Mouse (Mus musculus) heart, embryonic 16.5 days (tissue): ENCODE measurements around the gene Sorl1. TPM values are rescaled to one million over a fixed set of nuclear protein-coding genes. Genes with fewer than 3 reads are reported as not detected.
A peak's percentile ranks its signal among the peaks of the same experiment; 100 is the strongest.

Source experiments
- ATAC-seq: fragments of 200-750 bp; cut with Nextera tagmentation; replicated peaks from 2 replicates; pipeline ENCODE4 v1.8.0; 2017; ENCODE audit warnings: moderate number of reproducible peaks; ENCODE audit not compliant: insufficient read depth, low FRiP score; ENCODE audit errors: extremely low read depth
- H3K27ac ChIP-seq: fragments of 300-500 bp; sonication (generic); 2 replicates; pipeline ENCODE4 v1.5.1; 2014; ENCODE audit warnings: mild to moderate bottlenecking, low read length, control low read depth, moderate library complexity
- H3K27me3 ChIP-seq: fragments of 300-500 bp; sonication (generic); 2 replicates; pipeline ENCODE4 v1.6.1; 2014; ENCODE audit warnings: low read length, mixed read lengths; ENCODE audit not compliant: control insufficient read depth, insufficient read depth
- H3K36me3 ChIP-seq: fragments of 300-500 bp; sonication (generic); 2 replicates; pipeline ENCODE4 v1.6.1; 2014; ENCODE audit not compliant: control insufficient read depth, insufficient read depth
- H3K4me1 ChIP-seq: fragments of 300-500 bp; sonication (generic); 2 replicates; pipeline ENCODE4 v1.6.1; 2014; ENCODE audit warnings: low read length, mixed read lengths; ENCODE audit not compliant: control insufficient read depth, insufficient read depth
- H3K4me2 ChIP-seq: fragments of 300-500 bp; sonication (generic); 2 replicates; pipeline ENCODE4 v1.6.1; 2014; ENCODE audit warnings: low read depth, mild to moderate bottlenecking, control low read depth, low read length
- H3K4me3 ChIP-seq: fragments of 300-500 bp; sonication (generic); 2 replicates; pipeline ENCODE4 v1.5.1; 2014; ENCODE audit warnings: mild to moderate bottlenecking, control low read depth, low read length
- H3K9ac ChIP-seq: fragments of 300-500 bp; sonication (generic); 2 replicates; pipeline ENCODE4 v1.6.1; 2014; ENCODE audit warnings: low read length, control low read depth
- H3K9me3 ChIP-seq: fragments of 300-500 bp; sonication (generic); replicated peaks from 2 replicates; pipeline ENCODE4 v1.6.1; 2016; ENCODE audit warnings: low read length; ENCODE audit not compliant: control insufficient read depth
- WGBS: fragments of 180-500 bp; shearing (Covaris S2); extraction: QIAGEN DNeasy Blood & Tissue Kit; methylation state at CpG from one replicate; pipeline ENCODE4 v1.1.7; 2014; 5-methylcytosine and 5-hydroxymethylcytosine counted together
- polyA plus RNA-seq: library from polyadenylated mRNA; unstranded; fragments of >200 nt; fragmentation: Nextera tagmentation; extraction: Ambion mirVana; gene quantifications from 2 replicates; pipeline ENCODE4 v1.2.1, GENCODE M21; 2015

Gene Sorl1
- polyA plus RNA-seq = 2.2 and 2.6 TPM in 2 replicates

DNA sequence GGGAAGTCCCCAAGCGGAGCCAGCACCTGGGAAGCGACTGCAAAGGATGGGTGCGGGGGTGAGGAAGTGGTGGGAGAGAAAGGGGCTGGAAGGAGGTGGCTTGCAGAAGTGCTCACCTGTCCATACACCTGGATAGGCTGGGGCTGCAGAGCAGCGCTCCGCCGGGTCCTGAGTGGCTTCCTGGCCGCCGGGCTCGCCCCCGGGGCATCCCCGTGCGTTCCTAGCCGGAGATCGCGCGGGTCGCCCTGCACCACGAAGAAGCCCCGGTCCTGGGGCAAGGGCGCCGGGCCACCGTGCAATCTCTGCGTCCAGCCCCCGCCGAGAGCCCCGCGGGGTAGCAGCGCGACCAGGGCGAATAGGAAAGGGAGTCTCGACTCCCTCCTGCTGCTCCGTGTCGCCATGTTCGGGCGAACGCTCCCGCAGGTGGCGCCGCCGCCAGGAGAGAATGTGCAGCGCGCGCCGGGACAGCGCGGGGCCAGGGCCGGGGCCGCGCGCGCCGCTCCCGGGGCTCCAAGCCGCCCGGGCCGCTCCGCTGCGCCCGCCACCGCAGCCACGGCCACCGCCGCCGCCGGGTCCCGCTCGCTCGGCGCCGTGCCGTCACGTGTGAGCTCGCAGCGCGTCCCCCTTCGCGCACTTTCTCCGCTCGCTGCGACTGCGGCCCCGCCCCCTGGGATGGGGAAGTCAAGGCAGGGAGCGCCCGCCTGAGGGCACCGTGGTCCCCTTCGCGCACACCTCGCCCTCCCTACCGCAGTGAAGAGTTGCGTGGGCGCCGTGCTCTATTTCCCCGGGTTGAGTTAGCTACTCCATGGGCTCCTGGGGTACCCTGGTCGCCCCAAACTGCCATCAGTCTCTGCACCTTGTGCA, at the start of gene Sorl1:
Gene Sorl1, minus strand, starts transcription at position 585 of the 864 bp plus-strand sequence.
- Histone ChIP-seq H3K27ac (no peak within 1 kb of the TSS), H3K4me1 (no peaks in the 10 kb centered on the region), H3K9ac (peak within 1 kb of the TSS; percentile 81), H3K9me3 (no peaks in the 10 kb centered on the region), H3K27me3 (peaks cover 6% of the 10 kb centered on the region; the same call in 1 of the 2 replicates), H3K4me3 (peak within 1 kb of the TSS; percentile 73), H3K4me2 (peak within 1 kb of the TSS; percentile 99), H3K36me3 (no peaks in the 10 kb centered on the region)
- peak; percentile 78 for ATAC-seq
- 1% methylated on average over 76 of the region's 94 CpGs for WGBS

GRCm38 (mm10) chr9:42173781-42174180, 49.7 kb upstream of the Sorl1 start:
- Histone ChIP-seq H3K9ac (no peak overlapping the region), H3K9me3 (no peaks in the 10 kb centered on the region), H3K27ac (no peak overlapping the region), H3K4me1 (no peaks in the 10 kb centered on the region), H3K4me2 (no peak overlapping the region), H3K36me3 (no peaks in the 10 kb centered on the region), H3K4me3 (no peak overlapping the region), H3K27me3 (no peaks in the 10 kb centered on the region)
- ATAC-seq = no peak
- 59% methylated on average over 3 of the region's 3 CpGs for WGBS

GRCm38 (mm10) chr9:42169491-42169890, 45.4 kb upstream of the Sorl1 start:
- no peaks in the 10 kb centered on the region for H3K36me3 ChIP-seq
- H3K4me3 ChIP-seq = no peak overlapping the region
- H3K9me3 ChIP-seq = 0 out of 2 replicates have a peak, but pooled peaks cover 2% of the 10 kb centered on the region
- no peak overlapping the region for H3K4me2 ChIP-seq
- no peaks in the 10 kb centered on the region for H3K4me1 ChIP-seq
- 83% methylated on average over 8 of the region's 8 CpGs for WGBS
- no peak overlapping the region for H3K9ac ChIP-seq
- H3K27ac ChIP-seq = no peak overlapping the region
- no peaks in the 10 kb centered on the region for H3K27me3 ChIP-seq
- no peak for ATAC-seq

DNA sequence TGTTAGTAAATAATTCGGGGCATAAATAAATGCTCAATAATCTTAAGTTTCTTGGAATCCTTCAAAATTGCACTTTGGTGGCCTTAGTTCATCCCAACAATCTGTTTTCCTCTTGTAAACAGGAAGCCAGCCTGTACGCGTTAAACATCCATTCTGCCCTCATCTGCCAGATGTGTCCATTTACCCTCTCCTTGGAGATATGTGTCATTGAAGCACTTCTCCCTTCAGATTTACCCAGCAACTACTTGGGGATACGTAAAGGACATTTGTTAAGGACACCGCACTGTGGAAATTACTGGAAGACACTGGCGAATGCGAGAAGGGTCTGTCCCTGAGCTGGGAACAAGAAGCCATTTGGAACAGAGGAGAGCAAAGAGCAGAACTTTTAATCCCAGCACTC, 44.9 kb upstream of the Sorl1 start:
- H3K4me3 ChIP-seq = no peak overlapping the region
- no peaks in the 10 kb centered on the region for H3K27me3 ChIP-seq
- H3K4me1 ChIP-seq = no peaks in the 10 kb centered on the region
- no peaks in the 10 kb centered on the region for H3K36me3 ChIP-seq
- 90% methylated on average over 7 of the region's 7 CpGs for WGBS
- H3K9ac ChIP-seq = no peak overlapping the region
- H3K9me3 ChIP-seq = 0 out of 2 replicates have a peak, but pooled peaks cover 2% of the 10 kb centered on the region
- no peak for ATAC-seq
- H3K4me2 ChIP-seq = no peak overlapping the region
- no peak overlapping the region for H3K27ac ChIP-seq

- H3K27ac ChIP-seq = no peak overlapping the region
- ATAC-seq = no peak
- no peak overlapping the region for H3K9ac ChIP-seq
- H3K4me2 ChIP-seq = no peak overlapping the region
- no peak overlapping the region for H3K4me3 ChIP-seq
- H3K4me1 ChIP-seq = peaks cover 3% of the 10 kb centered on the region
- WGBS = 54% methylated on average over 2 of the region's 2 CpGs
- H3K9me3 ChIP-seq = 0 out of 2 replicates have a peak, but pooled peaks cover 2% of the 10 kb centered on the region
- H3K27me3 ChIP-seq = no peaks in the 10 kb centered on the region
- no peaks in the 10 kb centered on the region for H3K36me3 ChIP-seq
These were observed 40.8 kb upstream of the Sorl1 start for GRCm38 (mm10) chr9:42164930-42165329.

DNA sequence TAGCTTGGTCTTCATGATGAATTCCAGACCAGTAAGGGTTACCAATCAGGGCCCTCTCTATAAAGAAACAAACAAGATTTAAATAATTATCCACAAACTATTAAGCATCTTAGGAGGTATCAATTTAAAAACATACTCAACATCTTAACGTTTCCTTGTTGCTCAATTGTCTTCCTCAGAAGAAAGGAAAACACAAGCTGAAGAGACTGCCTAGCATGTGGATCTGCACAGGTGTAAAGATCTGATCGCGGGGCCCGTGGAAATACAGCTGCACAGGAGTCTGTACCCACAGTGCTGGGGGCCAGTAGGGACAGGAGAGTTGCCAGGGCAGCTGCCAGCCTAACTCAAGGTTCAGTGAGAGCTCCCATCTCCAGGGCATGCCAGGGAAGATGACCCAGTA, 38.9 kb upstream of the Sorl1 start:
- ATAC-seq = no peak
- no peak overlapping the region for H3K9ac ChIP-seq
- 87% methylated on average over 4 of the region's 4 CpGs for WGBS
- no peak overlapping the region for H3K4me3 ChIP-seq
- H3K36me3 ChIP-seq = no peaks in the 10 kb centered on the region
- H3K27ac ChIP-seq = no peak overlapping the region
- 0 out of 2 replicates have a peak, but pooled peaks cover 2% of the 10 kb centered on the region for H3K9me3 ChIP-seq
- H3K27me3 ChIP-seq = no peaks in the 10 kb centered on the region
- no peak overlapping the region for H3K4me2 ChIP-seq
- peaks cover 3% of the 10 kb centered on the region for H3K4me1 ChIP-seq

- Histone ChIP-seq H3K4me1 (peaks cover 3% of the 10 kb centered on the region), H3K4me3 (no peak overlapping the region), H3K9ac (no peak overlapping the region), H3K9me3 (no peaks in the 10 kb centered on the region), H3K4me2 (no peak overlapping the region), H3K27me3 (no peaks in the 10 kb centered on the region), H3K36me3 (no peaks in the 10 kb centered on the region), H3K27ac (no peak overlapping the region)
- WGBS = 54% methylated on average over 5 of the region's 5 CpGs
- ATAC-seq = no peak
These were observed 35.3 kb upstream of the Sorl1 start for GRCm38 (mm10) chr9:42159376-42159775.

- Histone ChIP-seq H3K36me3 (no peaks in the 10 kb centered on the region), H3K4me3 (no peak overlapping the region), H3K9me3 (no peaks in the 10 kb centered on the region), H3K27me3 (no peaks in the 10 kb centered on the region), H3K4me2 (no peak overlapping the region), H3K4me1 (peaks cover 3% of the 10 kb centered on the region), H3K27ac (no peak overlapping the region), H3K9ac (no peak overlapping the region)
- WGBS = 59% methylated on average over 5 of the region's 5 CpGs
- ATAC-seq = no peak
These were observed 34.6 kb upstream of the Sorl1 start for GRCm38 (mm10) chr9:42158652-42159051.

DNA sequence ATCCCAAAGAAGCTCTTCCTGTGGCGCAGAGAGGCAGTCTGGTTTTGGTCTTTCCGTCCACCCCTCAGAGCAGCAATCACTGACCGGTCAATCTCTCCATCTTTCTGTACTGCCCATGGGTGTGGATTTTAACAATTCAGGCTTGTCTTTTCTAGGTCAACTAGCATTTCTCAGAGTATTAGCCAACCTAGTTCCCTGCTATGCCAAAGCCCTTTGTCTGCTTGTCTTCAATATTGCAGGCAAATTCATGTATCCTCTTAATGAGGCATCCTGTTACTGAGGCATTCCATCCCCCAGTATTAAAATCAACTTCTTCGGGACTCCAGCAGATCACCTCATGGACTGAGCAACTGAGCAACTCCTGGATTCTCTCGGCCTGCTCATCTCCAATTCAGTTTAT, 33.9 kb upstream of the Sorl1 start:
- H3K36me3 ChIP-seq = no peaks in the 10 kb centered on the region
- no peaks in the 10 kb centered on the region for H3K27me3 ChIP-seq
- peaks cover 3% of the 10 kb centered on the region for H3K4me1 ChIP-seq
- no peak overlapping the region for H3K4me3 ChIP-seq
- no peak overlapping the region for H3K9ac ChIP-seq
- ATAC-seq = no peak
- H3K4me2 ChIP-seq = no peak overlapping the region
- no peaks in the 10 kb centered on the region for H3K9me3 ChIP-seq
- WGBS = 84% methylated on average over 5 of the region's 5 CpGs
- no peak overlapping the region for H3K27ac ChIP-seq
